Mouse (Mus musculus) testis, adult 2 months (tissue): ENCODE measurements around the gene Tmem151a.
A peak's percentile ranks its signal among the peaks of the same experiment; 100 is the strongest.

ENCODE experiments used
- CTCF ChIP-seq: fragments of 200-500 bp; IDR thresholded peaks from 2 replicates; pipeline ENCODE4 v1.5.1; 2012; ENCODE audit warnings: low read depth, mild to moderate bottlenecking, inconsistent platforms, low read length, moderate library complexity; ENCODE audit not compliant: control insufficient read depth, insufficient read depth, insufficient replicate concordance
- POLR2A ChIP-seq: fragments of 200-500 bp; IDR thresholded peaks from 2 replicates; pipeline ENCODE4 v1.6.1; 2012; ENCODE audit warnings: low read depth, mild to moderate bottlenecking, inconsistent platforms, low read length, moderate library complexity; ENCODE audit not compliant: control insufficient read depth

DNA sequence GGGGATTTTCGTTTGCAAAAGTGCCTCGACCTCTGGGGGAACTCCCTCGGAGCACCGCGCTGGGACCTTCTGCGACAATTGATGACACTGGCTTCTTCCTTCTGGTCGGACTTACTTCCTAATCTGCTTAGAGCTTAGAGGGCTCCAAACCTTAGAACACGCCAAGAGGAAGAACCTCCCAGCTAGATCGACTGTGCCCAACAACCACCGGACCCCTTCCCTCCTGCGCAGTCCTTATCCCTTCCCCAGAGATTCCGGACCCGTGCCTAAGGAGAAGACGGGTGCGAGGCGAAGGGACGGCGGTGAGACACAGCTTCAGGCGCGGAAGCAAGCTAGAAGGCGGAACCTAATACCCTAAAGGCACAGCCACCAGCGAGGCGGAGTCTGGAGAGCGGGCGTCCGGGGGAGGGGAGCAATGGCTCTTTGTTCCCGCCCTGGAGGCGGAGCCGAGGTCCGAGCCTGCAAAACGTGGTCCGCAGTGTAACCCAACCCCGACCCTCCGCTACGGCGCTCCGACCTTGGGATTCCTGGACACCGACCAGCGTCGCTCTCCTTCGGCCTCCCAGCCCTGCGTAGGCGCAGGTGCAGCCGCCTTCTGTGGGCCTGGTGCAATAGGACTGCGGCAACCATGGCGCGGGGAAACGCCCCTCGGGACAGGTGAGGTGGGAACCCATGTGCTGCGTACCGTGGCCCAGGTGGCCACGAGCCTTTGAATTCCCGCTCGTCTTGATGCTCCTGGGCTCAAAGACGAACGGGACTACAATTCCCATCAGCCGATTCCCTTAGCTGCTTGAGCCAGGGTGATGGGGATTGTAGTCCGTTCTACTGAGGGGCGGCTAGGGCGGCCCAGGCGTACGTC lies 61.5 kb downstream of the Tmem151a start, which contains the start of gene Slc29a2:
- TF ChIP-seq CTCF (no peak), POLR2A (peak; percentile 43)
